Mouse (Mus musculus) liver, adult 2 months (tissue): ENCODE data around the gene Clba1. TPM values are rescaled to one million over a fixed set of nuclear protein-coding genes. Genes with fewer than 3 reads are reported as not detected.
"Not testable (repeated sequence)": the region's sequence is repeated elsewhere in the genome, so short reads cannot be mapped to it uniquely, and the experiment has no call there.

Experiments
- DNase-seq: peaks from one replicate; pipeline ENCODE4 v3.0.0-alpha.2; 2011; ENCODE audit warnings: low read depth, low spot score; ENCODE audit errors: extremely low read depth
- H3K27ac ChIP-seq: fragments of 200-500 bp; replicated peaks from 2 replicates; pipeline ENCODE4 v1.5.1; 2012; ENCODE audit warnings: low read depth, mild to moderate bottlenecking, control low read depth, inconsistent platforms, low read length; ENCODE audit not compliant: insufficient read depth
- H3K27me3 ChIP-seq: fragments of 200-500 bp; 2 replicates; pipeline ENCODE4 v1.6.1; 2012; ENCODE audit warnings: mild to moderate bottlenecking, moderate library complexity, low read length, inconsistent platforms; ENCODE audit not compliant: control insufficient read depth, insufficient read depth
- H3K36me3 ChIP-seq: fragments of 200-500 bp; 2 replicates; pipeline ENCODE4 v1.6.1; 2012; ENCODE audit warnings: low read length, inconsistent platforms; ENCODE audit not compliant: control insufficient read depth, insufficient read depth
- H3K4me1 ChIP-seq: fragments of 200-500 bp; 2 replicates; pipeline ENCODE4 v1.6.1; 2011; ENCODE audit warnings: low read length; ENCODE audit not compliant: control insufficient read depth, insufficient read depth
- H3K4me3 ChIP-seq: fragments of 200-500 bp; 2 replicates; pipeline ENCODE4 v1.5.1; 2011; ENCODE audit warnings: low read depth, mild to moderate bottlenecking, control low read depth, low read length, moderate library complexity; ENCODE audit not compliant: insufficient read depth
- H3K79me2 ChIP-seq: fragments of 200-500 bp; 2 replicates; pipeline ENCODE4 v1.6.1; 2012; ENCODE audit warnings: inconsistent platforms, mild to moderate bottlenecking, low read length, moderate library complexity; ENCODE audit not compliant: control insufficient read depth, insufficient read depth
- H3K9ac ChIP-seq: fragments of 200-500 bp; 2 replicates; pipeline ENCODE4 v1.6.1; 2012; ENCODE audit warnings: low read depth, mild to moderate bottlenecking, control low read depth, inconsistent platforms, low read length
- CTCF ChIP-seq: fragments of 200-500 bp; IDR thresholded peaks from 2 replicates; pipeline ENCODE4 v1.5.1; 2011; ENCODE audit warnings: low read depth, low read length, control low read depth
- POLR2A ChIP-seq: fragments of 200-500 bp; IDR thresholded peaks from 2 replicates; pipeline ENCODE4 v1.6.1; 2011; ENCODE audit warnings: low read length, control low read depth; ENCODE audit not compliant: insufficient read depth; ENCODE audit errors: extremely low read depth
- WGBS: fragments of 180-500 bp; shearing (Covaris S2); methylation state at CpG from one replicate; pipeline ENCODE4 v1.1.7; 2018; 5-methylcytosine and 5-hydroxymethylcytosine counted together
- polyA plus RNA-seq: library from polyadenylated mRNA; depleted of rRNA; stranded (reverse); fragments of >200 nt; gene quantifications from 2 replicates; pipeline ENCODE4 v1.2.3, GENCODE M21; 2012
- total RNA-seq: library from RNA; depleted of rRNA; stranded (reverse); fragments of >200 nt; gene quantifications from 2 replicates; pipeline ENCODE4 v1.2.3, GENCODE M21; 2014

Clba1 gene
- total and polyA plus RNA-seq, 2 experiments: 0.09 to 0.42 TPM

DNA sequence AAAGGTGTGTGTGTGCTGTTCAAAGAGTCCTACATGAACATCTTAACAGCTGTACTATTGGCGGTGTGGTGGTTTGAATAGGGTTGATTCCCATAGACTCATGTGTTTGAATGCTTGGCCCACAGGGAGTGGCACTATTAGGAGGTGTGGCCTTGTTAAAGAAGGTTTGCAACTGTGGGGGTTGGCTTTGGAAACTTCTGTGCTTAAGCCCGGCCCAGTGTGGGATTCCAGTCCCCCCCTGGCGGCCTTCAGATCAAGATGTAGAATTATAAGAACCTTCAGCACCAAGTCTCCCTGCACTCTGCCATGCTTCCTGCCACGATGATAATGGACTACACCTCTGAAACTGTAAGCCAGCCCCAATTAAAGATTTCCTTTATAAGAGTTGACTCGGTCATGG lies 23.7 kb downstream of the Clba1 start:
- Histone ChIP-seq H3K4me3 (no peak overlapping the region), H3K79me2 (peaks cover 4% of the 10 kb centered on the region; the same call in 1 of the 2 replicates), H3K4me1 (peaks cover 10% of the 10 kb centered on the region), H3K27ac (no peak overlapping the region), H3K27me3 (no peaks in the 10 kb centered on the region), H3K9ac (no peak overlapping the region), H3K36me3 (no peaks in the 10 kb centered on the region)
- TF ChIP-seq POLR2A (no peak), CTCF (no peak)
- no peak for DNase-seq
- 97% methylated on average over 5 of the region's 5 CpGs for WGBS

DNA sequence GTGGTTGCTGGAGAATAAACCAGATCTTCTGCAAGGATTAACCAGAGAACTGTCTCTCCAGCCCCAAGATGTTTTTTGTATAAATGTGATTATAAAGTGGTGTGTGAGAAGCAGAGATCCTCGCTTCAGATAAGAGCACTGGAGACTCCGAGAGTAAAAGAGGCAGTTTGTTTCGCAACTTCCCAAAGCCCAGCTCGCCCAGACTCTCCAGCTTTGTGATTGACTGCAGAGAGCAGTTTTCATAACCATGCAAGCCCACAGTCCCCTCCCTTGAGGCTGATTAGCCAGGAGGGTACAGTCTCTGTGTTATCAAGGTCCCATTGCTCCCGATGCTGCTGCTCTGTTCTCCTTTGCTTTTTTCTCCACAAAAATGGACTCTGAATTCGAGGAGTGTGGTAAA lies 24.8 kb downstream of the Clba1 start:
- H3K9ac ChIP-seq: no peak overlapping the region
- no peaks in the 10 kb centered on the region; the same call in 1 of the 2 replicates for H3K79me2 ChIP-seq
- no peak overlapping the region for H3K4me3 ChIP-seq
- TF ChIP-seq CTCF (no peak), POLR2A (no peak)
- DNase-seq: no peak
- no peaks in the 10 kb centered on the region for H3K27me3 ChIP-seq
- peaks cover 6% of the 10 kb centered on the region for H3K4me1 ChIP-seq
- WGBS: 41% methylated on average over 6 of the region's 6 CpGs
- no peak overlapping the region for H3K27ac ChIP-seq
- H3K36me3 ChIP-seq: no peaks in the 10 kb centered on the region

DNA sequence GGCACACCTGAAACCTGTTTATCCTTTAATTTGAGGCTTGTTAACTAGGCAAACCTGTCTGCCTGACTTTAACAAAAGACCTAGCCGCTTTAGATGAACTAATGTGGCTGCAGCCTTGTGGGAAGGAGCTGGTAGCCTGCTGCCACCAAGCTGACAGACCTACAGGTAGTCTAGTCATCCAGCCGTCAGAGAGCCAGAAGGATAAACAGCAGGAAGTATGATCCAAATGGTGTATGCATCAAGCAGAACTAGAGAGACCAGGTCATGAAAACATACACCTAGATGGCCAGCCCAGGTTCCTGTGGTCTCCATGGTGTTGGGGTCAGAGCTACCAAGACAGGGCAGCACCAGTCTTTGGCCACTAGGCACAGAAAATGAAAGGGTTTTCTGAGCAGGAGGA lies 26.3 kb downstream of the Clba1 start:
- TF ChIP-seq CTCF: no peak
- no peak for TF ChIP-seq POLR2A
- WGBS: 79% methylated on average over 2 of the region's 2 CpGs

DNA sequence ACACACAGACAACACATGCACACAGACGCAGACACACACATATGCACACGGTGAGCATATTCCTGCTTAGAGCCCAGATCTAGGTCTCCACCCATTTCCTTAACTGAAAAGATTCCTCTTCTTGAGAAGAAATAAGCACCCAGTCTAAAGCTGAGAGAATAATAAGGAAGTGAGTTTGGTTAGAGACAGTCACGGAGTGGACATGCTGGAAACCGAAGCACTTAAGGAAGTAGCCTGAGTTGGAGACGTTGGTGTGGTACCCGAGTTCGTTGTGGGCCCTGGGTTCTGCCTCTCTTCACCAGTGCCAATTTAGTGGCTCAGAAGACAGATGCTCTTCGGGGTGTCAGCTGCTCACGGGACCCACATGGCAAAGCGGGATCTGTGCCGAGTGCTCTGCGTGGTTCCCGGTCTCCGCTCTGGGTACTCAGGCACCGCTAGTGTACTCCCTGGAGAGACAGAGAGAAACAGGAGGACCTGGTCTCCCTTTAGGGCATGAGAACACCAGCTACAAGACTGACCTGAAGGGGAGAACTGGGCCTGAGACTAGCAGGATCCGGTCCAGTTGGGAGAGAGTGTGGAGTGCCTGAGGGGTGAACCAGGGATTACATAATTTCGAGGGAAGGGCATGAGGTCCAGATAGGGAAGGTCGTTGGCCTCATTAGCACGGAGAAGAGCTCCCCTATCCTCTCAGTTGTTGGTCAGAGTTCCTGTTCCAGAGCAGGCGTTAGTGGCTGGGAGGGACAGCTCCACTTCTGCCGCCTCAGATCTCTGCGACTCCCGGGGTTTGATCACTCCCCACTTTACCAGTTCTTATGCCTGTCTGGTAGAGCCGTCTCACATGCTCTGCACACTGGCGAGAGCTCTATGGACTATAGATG lies 31.7 kb downstream of the Clba1 start:
- Histone ChIP-seq H3K9ac (0 out of 2 replicates have a peak overlapping the region, but pooled peaks have one; percentile 15), H3K27ac (peak overlapping the region; percentile 42; the same call in 1 of the 2 replicates), H3K79me2 (no peaks in the 10 kb centered on the region), H3K4me3 (peak overlapping the region; percentile 20; the same call in 1 of the 2 replicates), H3K4me1 (no peaks in the 10 kb centered on the region), H3K27me3 (no peaks in the 10 kb centered on the region; the same call in 1 of the 2 replicates), H3K36me3 (no peaks in the 10 kb centered on the region)
- TF ChIP-seq CTCF: no peak
- TF ChIP-seq POLR2A: no peak
- DNase-seq: peak; percentile 33
- 71% methylated on average over 25 of the region's 25 CpGs for WGBS

More for the DNA sequence above, 26.3 kb downstream of the Clba1 start:
- H3K79me2 ChIP-seq: no peaks in the 10 kb centered on the region; the same call in 1 of the 2 replicates
- H3K4me1 ChIP-seq: peaks cover 3% of the 10 kb centered on the region
- H3K4me3 ChIP-seq: no peak overlapping the region
- DNase-seq: no peak
- no peaks in the 10 kb centered on the region for H3K36me3 ChIP-seq
- no peaks in the 10 kb centered on the region; the same call in 1 of the 2 replicates for H3K27me3 ChIP-seq
- H3K27ac ChIP-seq: no peak overlapping the region
- H3K9ac ChIP-seq: no peak overlapping the region

DNA sequence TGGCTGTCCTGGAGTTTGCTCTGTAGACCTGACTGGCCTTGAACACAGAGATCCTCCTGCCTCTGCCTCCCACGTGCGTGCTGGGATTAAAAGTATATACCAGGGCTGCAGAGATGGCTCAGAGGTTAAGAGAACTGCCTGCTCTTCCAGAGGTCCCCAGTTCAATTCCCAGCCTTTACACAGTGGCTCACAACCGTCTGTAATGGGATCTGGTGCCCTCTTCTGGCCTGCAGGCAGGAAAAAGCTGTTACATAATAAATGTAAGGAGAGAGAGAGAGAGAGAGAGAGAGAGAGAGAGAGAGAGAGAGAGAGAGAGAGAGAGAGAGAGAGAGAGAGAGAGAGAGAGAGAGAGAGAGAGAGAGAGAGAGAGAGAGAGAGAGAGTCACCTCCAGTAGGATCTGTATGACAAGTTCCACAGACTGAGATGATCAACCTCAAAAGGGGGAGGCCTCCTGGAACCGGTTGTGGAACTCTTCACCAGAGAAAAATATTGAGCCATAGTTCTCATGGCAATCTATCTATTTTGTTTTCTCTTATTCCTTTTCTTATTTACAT lies 32.7 kb downstream of the Clba1 start:
- H3K4me3 ChIP-seq, DNase-seq, H3K4me1 ChIP-seq, H3K9ac ChIP-seq, H3K79me2 ChIP-seq, H3K27me3 ChIP-seq, H3K27ac ChIP-seq, H3K36me3 ChIP-seq: not testable (repeated sequence)
- 0 out of 2 replicates have a peak, but pooled peaks have one; percentile 3 for TF ChIP-seq CTCF
- WGBS: 68% methylated on average over 4 of the region's 4 CpGs

DNA sequence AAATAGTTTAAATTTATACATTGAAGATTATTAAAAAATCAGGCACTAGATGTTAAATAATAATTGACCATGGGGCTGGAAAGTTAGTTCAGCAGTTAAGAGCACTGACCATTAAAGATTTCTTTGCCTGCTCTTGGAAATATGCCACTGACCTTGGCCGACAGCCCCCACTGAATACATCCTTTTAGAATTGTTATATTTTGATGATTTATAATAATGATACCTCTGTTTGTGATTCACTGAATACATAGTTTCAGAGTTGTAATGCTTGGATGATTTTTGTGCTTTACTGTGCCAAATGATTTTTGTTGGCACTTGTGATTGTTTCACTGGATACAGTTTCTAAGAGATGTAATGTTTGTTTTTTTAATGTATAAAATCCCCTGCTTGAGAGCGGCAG lies 33.4 kb downstream of the Clba1 start:
- not testable (repeated sequence) for H3K36me3 ChIP-seq, H3K27me3 ChIP-seq, H3K4me3 ChIP-seq, H3K9ac ChIP-seq, DNase-seq, H3K79me2 ChIP-seq, H3K27ac ChIP-seq, H3K4me1 ChIP-seq
- WGBS: 79% methylated on average over 2 of the region's 2 CpGs
